Mouse (Mus musculus) CH12.LX (cell line): ENCODE results near the gene Tstd1. TPM values are rescaled to one million over a fixed set of nuclear protein-coding genes. Genes with fewer than 3 reads are reported as not detected.

ENCODE experiments used
- DNase-seq: peaks from one replicate; pipeline ENCODE4 v3.0.0-alpha.2; 2013; ENCODE audit errors: extremely low read depth
- H3K27ac ChIP-seq: 2 replicates; pipeline ENCODE4 v1.5.1; 2012; ENCODE audit warnings: low read depth, mild to moderate bottlenecking, control low read depth, moderate library complexity; ENCODE audit not compliant: insufficient read depth
- H3K27me3 ChIP-seq: replicated peaks from 2 replicates; pipeline ENCODE3; 2012; ENCODE audit warnings: inconsistent platforms
- H3K36me3 ChIP-seq, 2 experiments: replicated peaks in 1 of 2; 2 replicates each; pipeline versions ENCODE3 to v1.6.1; 2012; ENCODE audit warnings: inconsistent platforms in 1 of 2, low read length in 1 of 2, mild to moderate bottlenecking in 1 of 2, mixed read lengths in 1 of 2, moderate library complexity in 1 of 2; ENCODE audit not compliant: control insufficient read depth in 1 of 2, insufficient read depth in 1 of 2
- H3K4me1 ChIP-seq, 2 experiments: 2 replicates each; pipeline ENCODE4 v1.6.1; 2012; ENCODE audit warnings: inconsistent platforms in 1 of 2, moderate library complexity in 1 of 2; ENCODE audit not compliant: insufficient read depth in 2 of 2, control insufficient read depth in 1 of 2
- H3K4me2 ChIP-seq: 2 replicates; pipeline ENCODE4 v1.6.1; 2012; ENCODE audit warnings: low read depth, mild to moderate bottlenecking, control low read depth; ENCODE audit not compliant: poor library complexity, insufficient read depth, severe bottlenecking
- H3K4me3 ChIP-seq, 3 experiments: fragments of 150-350 bp in 1 of 3; sonication (generic) in 1 of 3; replicated peaks in 1 of 3; 2 replicates each; pipeline versions ENCODE3 to v1.5.1; 2011 to 2012; ENCODE audit warnings: low read depth in 2 of 3, low read length in 2 of 3, mild to moderate bottlenecking in 2 of 3, moderate library complexity in 2 of 3, control low read depth in 1 of 3, improper control_type of control experiment in 1 of 3, inconsistent platforms in 1 of 3, mixed read lengths in 1 of 3; ENCODE audit not compliant: poor library complexity in 1 of 3
- H3K79me2 ChIP-seq: replicated peaks from 2 replicates; pipeline ENCODE4 v1.6.1; 2012; ENCODE audit warnings: mild to moderate bottlenecking, moderate library complexity; ENCODE audit not compliant: control insufficient read depth, poor library complexity, insufficient read depth, severe bottlenecking; ENCODE audit errors: extremely low read depth
- H3K9ac ChIP-seq: 2 replicates; pipeline ENCODE4 v1.6.1; 2012; ENCODE audit warnings: low read depth, mild to moderate bottlenecking, control low read depth, moderate library complexity; ENCODE audit not compliant: insufficient read depth
- H3K9me3 ChIP-seq: replicated peaks from 2 replicates; pipeline ENCODE3; 2012; ENCODE audit warnings: low read length, inconsistent platforms, mixed read lengths
- BHLHE40 ChIP-seq: IDR thresholded peaks from 2 replicates; pipeline ENCODE4 v1.6.1; 2011; ENCODE audit warnings: mild to moderate bottlenecking, low read depth, low read length, improper control_type of control experiment
- CHD2 ChIP-seq: IDR thresholded peaks from 2 replicates; pipeline ENCODE4 v1.6.1; 2011; ENCODE audit warnings: low read length, improper control_type of control experiment
- E2F4 ChIP-seq: IDR thresholded peaks from 2 replicates; pipeline ENCODE4 v1.6.1; 2011; ENCODE audit warnings: low read depth, low read length, improper control_type of control experiment; ENCODE audit not compliant: insufficient replicate concordance
- ELF1 ChIP-seq: IDR thresholded peaks from 2 replicates; pipeline ENCODE4 v1.6.1; 2014; ENCODE audit warnings: low read depth, mild to moderate bottlenecking, inconsistent platforms, low read length, improper control_type of control experiment
- ETS1 ChIP-seq: conservative IDR thresholded peaks from 2 replicates; pipeline ENCODE4 v1.6.1; 2012; ENCODE audit warnings: low read depth, mild to moderate bottlenecking, inconsistent platforms, low read length, improper control_type of control experiment, moderate library complexity
- HCFC1 ChIP-seq: IDR thresholded peaks from 2 replicates; pipeline ENCODE4 v1.6.1; 2012; ENCODE audit warnings: low read depth, mild to moderate bottlenecking, inconsistent platforms, low read length, improper control_type of control experiment
- IRF4 ChIP-seq: IDR thresholded peaks from 2 replicates; pipeline ENCODE4 v1.6.1; 2014; ENCODE audit warnings: low read depth, mild to moderate bottlenecking, inconsistent platforms, low read length, improper control_type of control experiment
- JUND ChIP-seq: conservative IDR thresholded peaks from 2 replicates; pipeline ENCODE4 v1.6.1; 2011; ENCODE audit warnings: low read depth, low read length, improper control_type of control experiment
- KAT2A ChIP-seq: IDR thresholded peaks from 2 replicates; pipeline ENCODE4 v1.6.1; 2012; ENCODE audit warnings: low read length, improper control_type of control experiment, inconsistent platforms; ENCODE audit not compliant: insufficient replicate concordance
- MXI1 ChIP-seq: IDR thresholded peaks from 2 replicates; pipeline ENCODE4 v1.6.1; 2011; ENCODE audit warnings: mild to moderate bottlenecking, low read depth, low read length, improper control_type of control experiment
- NELFE ChIP-seq: IDR thresholded peaks from 2 replicates; pipeline ENCODE4 v1.6.1; 2011; ENCODE audit warnings: low read depth, low read length, improper control_type of control experiment
- PAX5 ChIP-seq: IDR thresholded peaks from 2 replicates; pipeline ENCODE4 v1.6.1; 2012; ENCODE audit warnings: low read length, inconsistent platforms, mixed read lengths
- POLR2A ChIP-seq: IDR thresholded peaks from 2 replicates; pipeline ENCODE4 v1.6.1; 2011; ENCODE audit warnings: low read depth, mild to moderate bottlenecking, improper control_type of control experiment, low read length
- SMC3 ChIP-seq: IDR thresholded peaks from 2 replicates; pipeline ENCODE4 v1.6.1; 2011; ENCODE audit warnings: low read depth, low read length, improper control_type of control experiment
- TBP ChIP-seq: conservative IDR thresholded peaks from 2 replicates; pipeline ENCODE4 v1.6.1; 2011; ENCODE audit warnings: low read depth, low read length, improper control_type of control experiment
- TCF12 ChIP-seq: IDR thresholded peaks from 2 replicates; pipeline ENCODE4 v1.6.1; 2014; ENCODE audit warnings: low read depth, mild to moderate bottlenecking, inconsistent platforms, low read length, improper control_type of control experiment
- USF2 ChIP-seq: conservative IDR thresholded peaks from 2 replicates; pipeline ENCODE4 v1.6.1; 2011; ENCODE audit warnings: low read depth, low read length, improper control_type of control experiment
- ZC3H11A ChIP-seq: IDR thresholded peaks from 2 replicates; pipeline ENCODE4 v1.6.1; 2012; ENCODE audit warnings: low read depth, mild to moderate bottlenecking, inconsistent platforms, low read length, improper control_type of control experiment
- ZMIZ1 ChIP-seq: IDR thresholded peaks from 2 replicates; pipeline ENCODE4 v1.6.1; 2012; ENCODE audit warnings: low read depth, mild to moderate bottlenecking, inconsistent platforms, low read length, improper control_type of control experiment
- ZNF384 ChIP-seq: IDR thresholded peaks from 2 replicates; pipeline ENCODE4 v1.6.1; 2012; ENCODE audit warnings: low read depth, low read length, improper control_type of control experiment, inconsistent platforms
- dilution Hi-C: fragments of 300-500 bp; cut with MboI; formaldehyde crosslinking; loops from 2 replicates; pipeline ENCODE4 v1.14.3; 2020; ENCODE audit warnings: low sequenced_read_pairs; ENCODE audit not compliant: extremely low pct_unique_long_range_greater_than_20kb, extremely low pct_ligation_motif_present
- in situ Hi-C: fragments of 300-500 bp; cut with MboI; formaldehyde crosslinking; loops from 3 replicates; pipeline ENCODE4 v1.14.3; 2019; ENCODE audit warnings: low sequenced_read_pairs, low pct_ligation_motif_present, low pct_unique_long_range_greater_than_20kb, mixed read lengths
- polyA plus RNA-seq: library from polyadenylated mRNA; unstranded; fragments of >175 nt; gene quantifications from 2 replicates; pipeline ENCODE4 v1.2.1, GENCODE M21; 2012; ENCODE audit warnings: low read depth; ENCODE audit not compliant: insufficient read length
- total RNA-seq, 2 experiments: library from RNA; depleted of rRNA; stranded (reverse); fragments of 300-350 nt in 1 of 2; fragments of >200 nt in 1 of 2; gene quantifications; 2 replicates each; pipeline ENCODE4 v1.2.3; 2012 to 2014

Gene Tstd1
- 2.5 and 2.6 TPM in 2 replicates for total RNA-seq (2012; rRNA removed)
- 1.2 and 1.4 TPM in 2 replicates for total RNA-seq (2014; rRNA removed)
- 3.5 and 4.4 TPM in 2 replicates for polyA plus RNA-seq

DNA sequence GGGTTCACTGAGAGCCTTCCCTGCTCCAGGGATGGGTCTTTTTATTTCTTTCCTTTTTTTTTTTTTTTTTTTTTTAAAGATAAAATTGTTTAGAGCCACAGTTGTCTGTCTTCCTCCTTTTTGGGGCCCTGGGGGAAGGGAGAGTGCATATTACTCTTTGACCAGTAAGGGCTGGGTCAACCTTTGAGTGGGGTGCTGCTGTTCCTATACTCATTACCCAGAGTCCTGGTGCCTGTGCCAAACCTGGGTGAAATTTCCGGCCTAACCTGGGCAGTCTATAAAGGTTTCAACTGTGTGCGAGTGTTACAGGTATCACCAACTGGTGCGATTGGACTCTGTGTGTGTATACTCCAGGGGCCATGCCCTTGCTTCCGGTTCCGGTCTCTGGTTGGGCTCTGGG lies at the start of gene Tstd1:
TSS of gene Tstd1 (plus strand) at position 213 of the 400 bp plus-strand sequence.
- dilution Hi-C loops, result no loop called here
- Histone ChIP-seq H3K27me3 (no peaks in the 10 kb centered on the region), H3K4me1 (peaks cover 2 to 9% of the 10 kb centered on the region in 2 experiments; a peak in 3 of 4 replicates)
- DNase-seq, result no peak
- TF ChIP-seq ZC3H11A, result no peak
- no peak for TF ChIP-seq POLR2A
- TF ChIP-seq ZMIZ1, result no peak
- no peak for TF ChIP-seq CHD2
- TF ChIP-seq ZNF384, result no peak
- TF ChIP-seq MXI1, result no peak
- no peak for TF ChIP-seq PAX5
- TF ChIP-seq, all 38 proteins: peak for 0
- no peak within 1 kb of the TSS for H3K4me2 ChIP-seq
- peaks cover 50 to 75% of the 10 kb centered on the region in 2 experiments for H3K36me3 ChIP-seq
- no peak within 1 kb of the TSS for H3K27ac ChIP-seq
- in situ Hi-C loops, result no loop called here
- H3K4me3 ChIP-seq, result no peak within 1 kb of the TSS
- no peaks in the 10 kb centered on the region for H3K9me3 ChIP-seq
- H3K9ac ChIP-seq, result no peak within 1 kb of the TSS
- H3K79me2 ChIP-seq, result peaks cover 15% of the 10 kb centered on the region

GRCm38 (mm10) chr1:171369845-171370556 lies 48.7 kb upstream of the Tstd1 start, which contains the start of gene Nectin4:
Nectin4 (plus strand) TSS chr1:171370099.
- no peak for DNase-seq
- no peak within 1 kb of the TSS for H3K4me3 ChIP-seq
- no peak within 1 kb of the TSS for H3K27ac ChIP-seq
- no peak within 1 kb of the TSS for H3K4me2 ChIP-seq
- peaks cover 3% of the 10 kb centered on the region for H3K27me3 ChIP-seq
- in situ Hi-C loops, result no loop called here
- no peaks in the 10 kb centered on the region for H3K4me1 ChIP-seq
- TF ChIP-seq CHD2 (no peak), ELF1 (no peak), KAT2A (no peak), SMC3 (no peak), TBP (no peak), NELFE (no peak), IRF4 (no peak), JUND (no peak), HCFC1 (no peak), TCF12 (no peak), MXI1 (no peak), ETS1 (no peak), USF2 (no peak), BHLHE40 (no peak), E2F4 (no peak), POLR2A (no peak)
- dilution Hi-C loops, result no loop called here
- H3K79me2 ChIP-seq, result no peaks in the 10 kb centered on the region
- H3K9ac ChIP-seq, result no peak within 1 kb of the TSS
- H3K36me3 ChIP-seq, result no peaks in the 10 kb centered on the region
- no peaks in the 10 kb centered on the region for H3K9me3 ChIP-seq
